Mouse (Mus musculus) thymus, postnatal 4 days (tissue): Measurements from ENCODE around the gene Naa80.

Source experiments
- DNase-seq: peaks from one replicate; pipeline ENCODE4 v3.0.0; 2021

Naa80 gene

GRCm38 (mm10) chr9:107598385-107598784, 19.7 kb downstream of the Naa80 start:
- no peak for DNase-seq

GRCm38 (mm10) chr9:107599433-107599832, 20.7 kb downstream of the Naa80 start:
- no peak for DNase-seq

- DNase-seq = peak; percentile 51
Observed at GRCm38 (mm10) chr9:107599842-107600241, 21.2 kb downstream of the Naa80 start.

- peak; percentile 66 for DNase-seq
Observed at GRCm38 (mm10) chr9:107600745-107601144, 22.1 kb downstream of the Naa80 start.

GRCm38 (mm10) chr9:107601275-107601674, 22.6 kb downstream of the Naa80 start:
- DNase-seq = peak; percentile 29

GRCm38 (mm10) chr9:107602068-107602648, 23.5 kb downstream of the Naa80 start:
- peak; percentile 97 for DNase-seq

GRCm38 (mm10) chr9:107603251-107603650, 24.6 kb downstream of the Naa80 start:
- DNase-seq = no peak

- DNase-seq = no peak
Observed at GRCm38 (mm10) chr9:107605041-107605661, 26.5 kb downstream of the Naa80 start.

- no peak for DNase-seq
Observed at GRCm38 (mm10) chr9:107606591-107606990, 27.9 kb downstream of the Naa80 start.

GRCm38 (mm10) chr9:107607036-107607435, 28.3 kb downstream of the Naa80 start:
- no peak for DNase-seq

GRCm38 (mm10) chr9:107607653-107608245, 29.1 kb downstream of the Naa80 start:
- no peak for DNase-seq

GRCm38 (mm10) chr9:107608741-107609432, 30.2 kb downstream of the Naa80 start, which contains the start of gene Sema3b:
Sema3b (minus strand) TSS chr9:107609229.
- no peak for DNase-seq

- no peak for DNase-seq
Observed at GRCm38 (mm10) chr9:107609433-107609830, 30.7 kb downstream of the Naa80 start.

GRCm38 (mm10) chr9:107611456-107612190, 32.9 kb downstream of the Naa80 start:
- no peak for DNase-seq

GRCm38 (mm10) chr9:107612191-107612944, 33.7 kb downstream of the Naa80 start:
- DNase-seq = peak; percentile 99

GRCm38 (mm10) chr9:107612945-107613569, 34.4 kb downstream of the Naa80 start:
- no peak for DNase-seq

- no peak for DNase-seq
Observed at GRCm38 (mm10) chr9:107615035-107615434, 36.3 kb downstream of the Naa80 start.

GRCm38 (mm10) chr9:107617461-107617860, 38.8 kb downstream of the Naa80 start:
- no peak for DNase-seq

GRCm38 (mm10) chr9:107618098-107618497, 39.4 kb downstream of the Naa80 start:
- DNase-seq = no peak

- DNase-seq = no peak
Observed at GRCm38 (mm10) chr9:107618778-107619545, 40.3 kb downstream of the Naa80 start.

GRCm38 (mm10) chr9:107619546-107619879, 40.8 kb downstream of the Naa80 start:
- DNase-seq = no peak
